Mouse (Mus musculus): ENCODE data around the gene Rec8. TPM values are rescaled to one million over a fixed set of nuclear protein-coding genes. Genes with fewer than 3 reads are reported as not detected.

Rec8 gene
- total RNA-seq, 1 experiment from 2014 or later = 15.4 TPM

DNA sequence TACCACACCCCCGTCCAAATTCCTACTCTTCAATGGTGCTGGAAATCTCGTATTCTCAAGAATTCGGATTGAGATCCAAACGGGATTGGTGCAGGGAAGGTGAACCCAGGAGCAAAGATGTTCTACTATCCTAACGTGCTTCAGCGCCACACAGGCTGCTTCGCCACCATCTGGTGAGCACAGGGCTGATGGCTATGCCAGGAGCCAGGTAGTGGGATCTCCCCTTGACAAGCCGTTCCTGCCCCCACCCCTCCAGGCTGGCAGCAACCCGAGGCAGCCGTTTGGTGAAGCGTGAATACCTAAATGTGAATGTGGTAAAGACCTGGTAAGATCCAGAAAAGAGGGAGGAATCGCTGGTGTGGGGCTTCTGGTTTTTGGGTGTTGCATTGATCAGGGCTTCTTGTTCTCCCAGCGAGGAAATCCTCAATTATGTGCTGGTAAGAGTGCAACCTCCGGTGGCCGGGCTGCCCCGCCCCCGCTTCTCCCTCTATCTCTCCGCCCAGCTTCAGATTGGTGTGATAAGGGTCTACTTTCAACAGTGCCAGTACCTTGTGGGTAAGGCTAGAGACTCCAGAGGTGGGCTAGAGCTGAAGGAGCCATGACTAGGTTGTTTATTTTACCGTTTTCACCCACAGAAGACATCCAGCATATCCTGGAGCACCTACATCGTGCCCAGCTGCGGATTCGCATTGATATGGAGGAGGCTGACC, 804 bp downstream of the Rec8 start:
- ATAC-seq (replicated peaks in 1 of 2; ENCODE audit: insufficient read depth in 1 of 2, low FRiP score in 2 of 2, low TSS enrichment in 1 of 2, low read depth in 1 of 2, poor library complexity in 2 of 2, severe bottlenecking in 2 of 2) = peak; percentile 49 to 63

DNA sequence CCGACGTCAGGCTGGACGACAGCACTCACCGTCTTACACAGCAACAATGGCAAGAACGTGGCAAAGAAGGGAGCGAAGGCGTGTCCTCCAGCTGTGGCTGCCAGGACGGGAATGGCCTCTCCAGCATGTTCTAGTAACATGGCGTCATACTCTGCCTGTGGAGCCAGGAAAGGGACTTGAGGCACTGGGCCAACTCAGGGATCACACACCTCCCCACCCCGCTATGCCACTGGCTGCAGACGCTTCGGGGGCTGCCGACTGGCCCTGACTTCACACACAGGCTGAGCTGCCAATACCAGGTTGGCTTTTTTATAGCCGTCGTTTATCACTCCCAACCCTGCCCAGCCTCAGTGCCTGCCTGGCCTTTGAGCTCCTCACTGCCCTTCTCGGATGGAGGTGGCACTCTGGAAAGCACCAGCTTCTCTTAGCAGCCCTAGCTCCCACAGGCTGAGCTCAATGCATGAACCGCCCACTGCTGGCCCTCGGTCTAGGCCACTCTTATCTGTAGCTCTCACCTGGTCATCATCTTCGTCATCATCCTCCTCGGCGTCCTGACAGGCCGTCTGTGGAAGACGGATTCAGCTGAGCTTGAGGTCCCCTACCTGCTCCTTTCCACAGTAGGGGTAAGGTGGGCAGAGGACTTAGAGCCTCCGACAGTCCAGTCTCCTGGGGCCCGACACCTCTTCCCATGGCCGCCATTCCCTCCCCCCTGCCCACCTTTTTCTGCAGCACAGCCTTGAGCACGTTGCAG, 10.4 kb downstream of the Rec8 start:
- ATAC-seq (replicated peaks in 1 of 2; ENCODE audit: insufficient read depth in 1 of 2, low FRiP score in 2 of 2, low TSS enrichment in 1 of 2, low read depth in 1 of 2, poor library complexity in 2 of 2, severe bottlenecking in 2 of 2) = no peak

GRCm38 (mm10) chr14:55629312-55629711, 11.5 kb downstream of the Rec8 start:
- ATAC-seq (replicated peaks in 1 of 2; ENCODE audit: insufficient read depth in 1 of 2, low FRiP score in 2 of 2, low TSS enrichment in 1 of 2, low read depth in 1 of 2, poor library complexity in 2 of 2, severe bottlenecking in 2 of 2) = peak; percentile 65 to 74; a peak in 2 of 4 replicates

GRCm38 (mm10) chr14:55634874-55635522, 17.2 kb downstream of the Rec8 start:
- peak in 1 of 2 experiments; percentile 11; a peak in 2 of 4 replicates for ATAC-seq (replicated peaks in 1 of 2; ENCODE audit: insufficient read depth in 1 of 2, low FRiP score in 2 of 2, low TSS enrichment in 1 of 2, low read depth in 1 of 2, poor library complexity in 2 of 2, severe bottlenecking in 2 of 2)

DNA sequence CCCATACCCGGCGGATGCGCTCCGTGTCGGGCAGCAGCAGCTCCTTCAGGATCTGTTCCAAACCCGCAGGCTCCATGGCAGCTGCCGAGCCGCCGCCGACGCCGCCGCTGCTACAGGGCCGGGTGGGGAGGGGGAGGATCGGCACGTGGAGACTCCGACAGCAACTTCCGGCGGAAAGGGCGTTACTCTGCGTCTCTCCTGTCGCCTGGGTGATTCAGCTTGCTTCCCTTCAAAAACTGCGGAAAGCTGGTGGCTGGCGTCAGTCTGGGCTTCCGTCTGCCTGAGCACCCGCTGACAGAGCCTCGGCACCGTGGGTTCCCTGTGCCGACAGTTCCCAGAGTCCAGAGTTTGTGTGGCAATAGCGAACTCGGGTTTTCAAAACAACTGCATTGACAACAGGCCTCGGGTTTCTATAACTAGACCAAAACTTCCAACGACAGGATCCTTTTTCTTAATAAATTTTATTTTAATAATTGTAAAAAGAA, 17.7 kb downstream of the Rec8 start, which contains the start of gene Ipo4:
Ipo4 (minus strand) TSS at position 435 of the 485 bp plus-strand sequence.
- ATAC-seq (replicated peaks in 1 of 2; ENCODE audit: insufficient read depth in 1 of 2, low FRiP score in 2 of 2, low TSS enrichment in 1 of 2, low read depth in 1 of 2, poor library complexity in 2 of 2, severe bottlenecking in 2 of 2) = peak; percentile 89 to 96

- ATAC-seq (replicated peaks in 1 of 2; ENCODE audit: insufficient read depth in 1 of 2, low FRiP score in 2 of 2, low TSS enrichment in 1 of 2, low read depth in 1 of 2, poor library complexity in 2 of 2, severe bottlenecking in 2 of 2) = no peak
These were observed 20.0 kb downstream of the Rec8 start, which contains the start of gene Gm49378 for GRCm38 (mm10) chr14:55637795-55638194. Gene Gm49378, minus strand, starts transcription at chr14:55637895.

DNA sequence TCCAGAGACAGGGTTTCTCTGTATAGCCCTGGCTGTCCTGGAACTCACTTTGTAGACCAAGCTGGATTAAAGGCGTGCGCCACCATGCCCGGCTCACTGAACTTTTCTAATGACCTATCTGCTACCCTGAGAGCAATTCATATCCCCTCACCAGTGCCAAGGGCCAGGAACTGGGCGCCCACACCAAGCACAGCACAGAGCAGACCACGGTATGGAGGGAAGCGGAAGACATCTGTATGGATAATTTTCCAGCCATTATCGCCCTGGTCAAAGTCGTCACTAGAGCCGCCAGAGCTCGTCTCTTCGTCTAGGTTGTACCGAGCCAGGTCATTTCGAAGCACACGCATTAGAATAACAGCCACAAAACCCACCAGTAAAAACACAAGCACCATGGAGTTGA, 23.0 kb downstream of the Rec8 start:
- no peak for ATAC-seq (replicated peaks in 1 of 2; ENCODE audit: insufficient read depth in 1 of 2, low FRiP score in 2 of 2, low TSS enrichment in 1 of 2, low read depth in 1 of 2, poor library complexity in 2 of 2, severe bottlenecking in 2 of 2)

GRCm38 (mm10) chr14:55641291-55641690, 23.5 kb downstream of the Rec8 start:
- ATAC-seq (replicated peaks in 1 of 2; ENCODE audit: insufficient read depth in 1 of 2, low FRiP score in 2 of 2, low TSS enrichment in 1 of 2, low read depth in 1 of 2, poor library complexity in 2 of 2, severe bottlenecking in 2 of 2) = no peak

DNA sequence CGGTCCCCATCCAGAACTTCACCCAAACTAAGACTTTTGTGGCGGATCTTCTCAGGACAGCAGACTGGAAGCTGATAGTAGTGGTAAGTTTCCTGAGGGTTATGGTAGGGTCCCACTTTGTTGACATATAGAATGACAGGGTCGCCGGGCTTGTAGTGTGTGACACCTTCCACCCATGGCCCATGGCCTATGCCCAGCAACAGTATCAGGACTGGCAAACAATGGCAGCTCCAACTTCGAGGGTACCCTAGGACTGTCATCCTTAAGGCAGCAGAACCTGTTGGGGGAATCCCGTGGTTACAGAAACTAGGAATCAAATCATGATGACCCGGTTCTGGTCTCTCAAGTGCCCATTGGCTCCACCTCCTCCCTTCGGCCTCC, 24.8 kb downstream of the Rec8 start:
- ATAC-seq (replicated peaks in 1 of 2; ENCODE audit: insufficient read depth in 1 of 2, low FRiP score in 2 of 2, low TSS enrichment in 1 of 2, low read depth in 1 of 2, poor library complexity in 2 of 2, severe bottlenecking in 2 of 2) = no peak

- peak; percentile 40 to 84 for ATAC-seq (replicated peaks in 1 of 2; ENCODE audit: insufficient read depth in 1 of 2, low FRiP score in 2 of 2, low TSS enrichment in 1 of 2, low read depth in 1 of 2, poor library complexity in 2 of 2, severe bottlenecking in 2 of 2)
These were observed 25.4 kb downstream of the Rec8 start, which contains the start of gene Tm9sf1 for GRCm38 (mm10) chr14:55643060-55643907. Gene Tm9sf1, minus strand, starts transcription at chr14:55643806.

GRCm38 (mm10) chr14:55644261-55644888, 26.5 kb downstream of the Rec8 start:
- ATAC-seq (replicated peaks in 1 of 2; ENCODE audit: insufficient read depth in 1 of 2, low FRiP score in 2 of 2, low TSS enrichment in 1 of 2, low read depth in 1 of 2, poor library complexity in 2 of 2, severe bottlenecking in 2 of 2) = peak in 1 of 2 experiments; percentile 19; a peak in 2 of 4 replicates

GRCm38 (mm10) chr14:55649884-55650283, 32.0 kb downstream of the Rec8 start, which contains the start of gene Tssk4:
Gene Tssk4, plus strand, starts transcription at chr14:55650184.
- no peak for ATAC-seq (replicated peaks in 1 of 2; ENCODE audit: insufficient read depth in 1 of 2, low FRiP score in 2 of 2, low TSS enrichment in 1 of 2, low read depth in 1 of 2, poor library complexity in 2 of 2, severe bottlenecking in 2 of 2)

DNA sequence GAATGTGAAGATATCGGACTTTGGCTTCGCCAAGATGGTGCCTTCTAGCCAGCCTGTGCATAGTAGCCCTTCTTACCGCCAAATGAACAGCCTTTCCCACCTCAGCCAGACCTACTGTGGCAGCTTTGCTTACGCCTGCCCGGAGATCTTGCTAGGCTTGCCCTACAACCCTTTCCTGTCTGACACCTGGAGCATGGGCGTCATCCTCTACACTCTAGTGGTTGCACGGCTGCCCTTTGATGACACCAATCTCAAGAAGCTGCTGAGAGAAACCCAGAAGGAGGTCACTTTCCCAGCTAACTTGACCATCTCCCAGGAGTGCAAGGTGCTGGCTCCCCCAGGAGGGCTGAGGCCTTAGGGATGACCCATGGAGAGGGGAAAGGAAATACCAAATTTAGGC, 33.7 kb downstream of the Rec8 start:
- ATAC-seq (replicated peaks in 1 of 2; ENCODE audit: insufficient read depth in 1 of 2, low FRiP score in 2 of 2, low TSS enrichment in 1 of 2, low read depth in 1 of 2, poor library complexity in 2 of 2, severe bottlenecking in 2 of 2) = no peak

GRCm38 (mm10) chr14:55656935-55657334, 39.1 kb downstream of the Rec8 start:
- ATAC-seq (replicated peaks in 1 of 2; ENCODE audit: insufficient read depth in 1 of 2, low FRiP score in 2 of 2, low TSS enrichment in 1 of 2, low read depth in 1 of 2, poor library complexity in 2 of 2, severe bottlenecking in 2 of 2) = no peak

GRCm38 (mm10) chr14:55658011-55658410, 40.2 kb downstream of the Rec8 start:
- ATAC-seq (replicated peaks in 1 of 2; ENCODE audit: insufficient read depth in 1 of 2, low FRiP score in 2 of 2, low TSS enrichment in 1 of 2, low read depth in 1 of 2, poor library complexity in 2 of 2, severe bottlenecking in 2 of 2) = no peak

- ATAC-seq (replicated peaks in 1 of 2; ENCODE audit: insufficient read depth in 1 of 2, low FRiP score in 2 of 2, low TSS enrichment in 1 of 2, low read depth in 1 of 2, poor library complexity in 2 of 2, severe bottlenecking in 2 of 2) = peak; percentile 91 to 97
These were observed 42.2 kb downstream of the Rec8 start, which contains the start of gene Mdp1 for GRCm38 (mm10) chr14:55659960-55660573. Gene Mdp1, minus strand, starts transcription at chr14:55660508.
